Mouse (Mus musculus): ENCODE results near the gene Tenm4.

GRCm38 (mm10) chr7:96906216-96906615 lies 735.2 kb downstream of the Tenm4 start:
- TF ChIP-seq MAFK (IDR thresholded peaks at IDR 0.05; ENCODE audit: insufficient read depth, low read depth, low read length) (no peak), CHD2 (IDR thresholded peaks at IDR 0.05; ENCODE audit: low read depth, low read length) (no peak), ZC3H11A (IDR thresholded peaks at IDR 0.05; ENCODE audit: borderline replicate concordance, low read depth, low read length) (no peak), HCFC1 (IDR thresholded peaks at IDR 0.05; ENCODE audit: borderline replicate concordance, insufficient read depth, low read length) (no peak), ZNF384 (IDR thresholded peaks at IDR 0.05; ENCODE audit: low read depth, low read length) (no peak)
